Mouse (Mus musculus): ENCODE results near the gene Slc38a6. TPM values are rescaled to one million over a fixed set of nuclear protein-coding genes. Genes with fewer than 3 reads are reported as not detected.

Slc38a6 gene
- polyA plus RNA-seq (2017; shearing (Covaris generic)), result 3.8 TPM

DNA sequence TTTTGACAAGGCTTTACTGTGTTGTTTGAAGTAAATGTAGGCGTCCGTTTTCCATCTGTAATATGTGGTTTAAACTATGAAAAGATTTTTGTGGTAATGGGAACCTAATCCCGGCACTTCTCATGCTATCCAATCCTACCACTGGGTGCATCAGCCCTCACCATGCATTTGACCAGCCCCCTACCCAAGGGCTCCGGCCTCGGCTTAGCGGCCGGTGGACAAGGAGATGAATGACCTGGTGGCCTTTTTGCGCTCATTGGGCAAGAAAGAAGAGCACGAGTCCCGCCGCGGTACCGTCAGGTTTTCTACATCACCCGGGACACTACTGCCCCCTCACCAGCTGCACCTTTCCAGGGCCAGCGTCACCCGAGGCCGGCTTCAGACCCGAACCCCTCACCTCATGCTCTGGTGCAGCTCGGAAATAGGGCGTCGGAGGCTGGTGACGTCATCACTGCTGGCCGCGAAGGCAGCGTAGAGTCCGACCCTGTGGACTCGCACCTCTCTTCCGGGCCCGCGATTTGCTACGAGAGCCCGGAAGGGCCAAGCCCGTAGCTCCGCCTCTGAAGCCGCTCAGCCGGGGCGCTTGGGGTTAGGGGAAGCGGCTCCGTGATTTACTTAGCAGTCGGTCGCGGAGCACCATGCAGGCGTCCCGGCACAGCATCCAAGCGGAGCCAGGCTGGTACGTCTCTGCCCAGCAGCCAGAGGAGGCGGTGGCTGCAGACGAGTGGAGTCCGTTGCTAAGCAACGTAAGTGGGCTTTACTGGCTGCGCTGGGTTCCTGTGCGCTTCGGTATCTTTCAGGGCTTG, at the start of gene Slc38a6, which contains the start of gene Trmt5:
Gene Slc38a6, plus strand, starts transcription at position 493 of the 806 bp plus-strand sequence.
Gene Trmt5, minus strand, starts transcription at position 424 of the 806 bp plus-strand sequence.

Other genes with a start within 250 kb of the Slc38a6 start
- gene Six1, start 232.9 kb upstream of the Slc38a6 start, polyA plus RNA-seq (2017; shearing (Covaris generic)), result 0.10 TPM
- 0.19 TPM for gene Six4, start 173.3 kb upstream of the Slc38a6 start, polyA plus RNA-seq (2017; shearing (Covaris generic))
- 28.6 TPM for gene Mnat1, start 163.1 kb upstream of the Slc38a6 start, polyA plus RNA-seq (2017; shearing (Covaris generic))
- 8.2 TPM for gene Trmt5, start 69 bp upstream of the Slc38a6 start, polyA plus RNA-seq (2017; shearing (Covaris generic))

All from naive thymus-derived CD4-positive, alpha-beta T cell, adult 5 months (primary cell).